Mouse (Mus musculus) forebrain, embryonic 16.5 days (tissue): ENCODE data around the gene Selenov. TPM values are rescaled to one million over a fixed set of nuclear protein-coding genes. Genes with fewer than 3 reads are reported as not detected.
A peak's percentile ranks its signal among the peaks of the same experiment; 100 is the strongest.

Source experiments
- ATAC-seq: fragments of 200-750 bp; cut with Nextera tagmentation; 2 replicates; pipeline ENCODE4 v1.8.0; 2017; ENCODE audit warnings: mild to moderate bottlenecking, moderate library complexity
- H3K27ac ChIP-seq: fragments of 300-500 bp; sonication (generic); 2 replicates; pipeline ENCODE4 v1.5.1; 2014; ENCODE audit warnings: low read length, control low read depth
- H3K27me3 ChIP-seq: fragments of 300-500 bp; sonication (generic); replicated peaks from 2 replicates; pipeline ENCODE4 v1.6.1; 2014; ENCODE audit warnings: low read length; ENCODE audit not compliant: control insufficient read depth, insufficient read depth
- H3K36me3 ChIP-seq: fragments of 300-500 bp; sonication (generic); 2 replicates; pipeline ENCODE4 v1.6.1; 2014; ENCODE audit not compliant: control insufficient read depth, insufficient read depth
- H3K4me1 ChIP-seq: fragments of 300-500 bp; sonication (generic); replicated peaks from 2 replicates; pipeline ENCODE4 v1.6.1; 2014; ENCODE audit warnings: low read length; ENCODE audit not compliant: control insufficient read depth, insufficient read depth
- H3K4me2 ChIP-seq: fragments of 300-500 bp; sonication (generic); 2 replicates; pipeline ENCODE4 v1.6.1; 2014; ENCODE audit warnings: mild to moderate bottlenecking, low read length, control low read depth
- H3K4me3 ChIP-seq: fragments of 300-500 bp; sonication (generic); replicated peaks from 2 replicates; pipeline ENCODE4 v1.5.1; 2014; ENCODE audit warnings: mild to moderate bottlenecking, low read length, control low read depth
- H3K9ac ChIP-seq: fragments of 300-500 bp; sonication (generic); replicated peaks from 2 replicates; pipeline ENCODE4 v1.6.1; 2014; ENCODE audit warnings: low read depth, low read length, control low read depth
- H3K9me3 ChIP-seq: fragments of 300-500 bp; sonication (generic); 2 replicates; pipeline ENCODE4 v1.6.1; 2016; ENCODE audit warnings: low read length; ENCODE audit not compliant: control insufficient read depth
- WGBS: fragments of 180-500 bp; shearing (Covaris S2); extraction: QIAGEN DNeasy Blood & Tissue Kit; methylation state at CpG from one replicate; pipeline ENCODE4 v1.1.7; 2014; 5-methylcytosine and 5-hydroxymethylcytosine counted together
- polyA plus RNA-seq: library from polyadenylated mRNA; unstranded; fragments of >200 nt; fragmentation: Nextera tagmentation; extraction: Ambion mirVana; gene quantifications from 2 replicates; pipeline ENCODE4 v1.2.1, GENCODE M21; 2015

The Selenov gene
- polyA plus RNA-seq, 1 experiment from 2014 or later = 0.16 TPM

GRCm38 (mm10) chr7:28321974-28322720, 31.2 kb upstream of the Selenov start:
- no peak for ATAC-seq
- WGBS = 96% methylated on average over 15 of the region's 15 CpGs
- no peak overlapping the region for H3K4me3 ChIP-seq

GRCm38 (mm10) chr7:28318714-28319113, 27.7 kb upstream of the Selenov start:
- H3K9me3 ChIP-seq = no peaks in the 10 kb centered on the region
- H3K27ac ChIP-seq = no peak overlapping the region
- no peaks in the 10 kb centered on the region for H3K27me3 ChIP-seq
- H3K4me3 ChIP-seq = no peak overlapping the region
- H3K4me2 ChIP-seq = no peak overlapping the region
- peaks cover 69% of the 10 kb centered on the region for H3K36me3 ChIP-seq
- no peak for ATAC-seq
- H3K9ac ChIP-seq = no peak overlapping the region
- WGBS = 95% methylated on average over 17 of the region's 17 CpGs
- no peaks in the 10 kb centered on the region for H3K4me1 ChIP-seq

More at GRCm38 (mm10) chr7:28321974-28322720, 31.2 kb upstream of the Selenov start:
- Histone ChIP-seq H3K4me2 (no peak overlapping the region), H3K9ac (no peak overlapping the region), H3K27me3 (no peaks in the 10 kb centered on the region), H3K4me1 (no peaks in the 10 kb centered on the region), H3K27ac (no peak overlapping the region), H3K9me3 (no peaks in the 10 kb centered on the region), H3K36me3 (peaks cover 63% of the 10 kb centered on the region)

- H3K27me3 ChIP-seq = no peaks in the 10 kb centered on the region
- 90% methylated on average over 3 of the region's 3 CpGs for WGBS
- no peak overlapping the region for H3K4me2 ChIP-seq
- H3K4me1 ChIP-seq = no peaks in the 10 kb centered on the region
- peaks cover 62% of the 10 kb centered on the region for H3K36me3 ChIP-seq
- ATAC-seq = no peak
- no peak overlapping the region for H3K9ac ChIP-seq
- no peak overlapping the region for H3K27ac ChIP-seq
- no peak overlapping the region for H3K4me3 ChIP-seq
- no peaks in the 10 kb centered on the region for H3K9me3 ChIP-seq
These were observed 27.1 kb upstream of the Selenov start for GRCm38 (mm10) chr7:28318036-28318435.

GRCm38 (mm10) chr7:28311926-28312543, 21.0 kb upstream of the Selenov start, which contains the start of gene Timm50:
Timm50 (minus strand) TSS chr7:28312072.
- no peaks in the 10 kb centered on the region for H3K9me3 ChIP-seq
- H3K36me3 ChIP-seq = peaks cover 37% of the 10 kb centered on the region
- peak within 1 kb of the TSS; percentile 77 for H3K4me2 ChIP-seq
- H3K27me3 ChIP-seq = no peaks in the 10 kb centered on the region
- H3K4me1 ChIP-seq = peaks cover 13% of the 10 kb centered on the region
- peak within 1 kb of the TSS; percentile 98 for H3K4me3 ChIP-seq
- ATAC-seq = peak; percentile 99
- peak within 1 kb of the TSS; percentile 91 for H3K9ac ChIP-seq
- WGBS = under 1% methylated on average over 45 of the region's 45 CpGs
- peak within 1 kb of the TSS; percentile 78 for H3K27ac ChIP-seq

GRCm38 (mm10) chr7:28311151-28311925, 20.4 kb upstream of the Selenov start:
- Histone ChIP-seq H3K9ac (peak overlapping the region; percentile 91), H3K27me3 (no peaks in the 10 kb centered on the region), H3K4me2 (peak overlapping the region; percentile 77), H3K4me1 (peaks cover 13% of the 10 kb centered on the region), H3K9me3 (no peaks in the 10 kb centered on the region), H3K36me3 (peaks cover 37% of the 10 kb centered on the region), H3K27ac (peak overlapping the region; percentile 78), H3K4me3 (peak overlapping the region; percentile 98)
- ATAC-seq = peak; percentile 61
- WGBS = 5% methylated on average over 35 of the region's 35 CpGs

DNA sequence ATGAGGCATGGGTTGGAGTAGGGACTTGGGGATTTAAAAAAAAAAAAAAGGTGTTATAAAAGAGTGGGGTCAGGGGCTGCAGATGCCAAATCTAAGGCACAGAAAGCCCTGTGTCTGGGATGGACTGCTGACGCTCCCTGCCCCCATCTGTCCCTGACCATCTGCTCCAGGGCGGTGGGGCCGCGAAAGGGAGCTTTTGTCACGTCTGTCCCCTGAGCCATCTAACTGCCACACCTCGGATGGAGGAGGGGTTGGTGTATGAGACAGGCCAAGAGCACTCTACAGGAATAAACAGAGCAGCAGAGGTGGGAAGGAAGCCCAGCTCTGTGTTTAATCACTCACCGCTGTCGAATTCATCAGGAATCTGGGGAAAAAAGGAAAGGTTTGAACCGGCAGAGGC, 18.8 kb upstream of the Selenov start:
- no peak overlapping the region for H3K4me3 ChIP-seq
- 69% methylated on average over 9 of the region's 9 CpGs for WGBS
- peaks cover 29% of the 10 kb centered on the region for H3K36me3 ChIP-seq
- no peak overlapping the region for H3K4me2 ChIP-seq
- H3K27ac ChIP-seq = no peak overlapping the region
- no peaks in the 10 kb centered on the region for H3K27me3 ChIP-seq
- ATAC-seq = no peak
- no peaks in the 10 kb centered on the region for H3K9me3 ChIP-seq
- H3K9ac ChIP-seq = no peak overlapping the region
- H3K4me1 ChIP-seq = peaks cover 13% of the 10 kb centered on the region

DNA sequence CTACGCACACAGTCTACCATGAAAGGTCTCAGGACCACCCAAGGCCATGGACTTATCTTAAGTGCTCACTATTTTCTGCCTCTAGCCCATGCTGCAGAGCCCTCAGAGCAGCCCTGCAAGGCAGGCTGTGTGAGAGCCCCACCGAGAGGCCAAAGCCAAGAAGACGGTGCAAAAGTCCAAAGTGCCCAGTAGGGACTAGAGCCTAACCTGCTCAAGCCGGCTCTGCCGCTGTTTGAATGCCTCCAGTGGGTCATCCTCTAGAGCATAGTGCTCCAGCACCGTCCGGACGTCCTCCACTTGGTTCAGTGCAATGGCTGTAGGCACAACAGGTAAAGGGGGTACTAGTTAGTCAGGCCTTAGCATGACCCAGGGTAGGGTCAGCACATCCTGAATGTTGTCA, 15.2 kb upstream of the Selenov start:
- Histone ChIP-seq H3K4me1 (peaks cover 23% of the 10 kb centered on the region), H3K4me3 (no peak overlapping the region), H3K4me2 (no peak overlapping the region), H3K27ac (no peak overlapping the region), H3K36me3 (peaks cover 29% of the 10 kb centered on the region), H3K9me3 (no peaks in the 10 kb centered on the region), H3K27me3 (no peaks in the 10 kb centered on the region), H3K9ac (no peak overlapping the region)
- 93% methylated on average over 8 of the region's 8 CpGs for WGBS
- no peak for ATAC-seq

GRCm38 (mm10) chr7:28305641-28306040, 14.7 kb upstream of the Selenov start:
- Histone ChIP-seq H3K36me3 (peaks cover 29% of the 10 kb centered on the region), H3K27me3 (no peaks in the 10 kb centered on the region), H3K9ac (no peak overlapping the region), H3K27ac (no peak overlapping the region), H3K9me3 (no peaks in the 10 kb centered on the region), H3K4me1 (peaks cover 19% of the 10 kb centered on the region), H3K4me3 (no peak overlapping the region), H3K4me2 (no peak overlapping the region)
- no peak for ATAC-seq
- 86% methylated on average over 10 of the region's 10 CpGs for WGBS
